Mouse (Mus musculus) liver, embryonic 15.5 days (tissue): Measurements from ENCODE around the gene Kcnk15. TPM values are rescaled to one million over a fixed set of nuclear protein-coding genes. Genes with fewer than 3 reads are reported as not detected.

ENCODE experiments used
- ATAC-seq: fragments of 200-750 bp; cut with Nextera tagmentation; 2 replicates; pipeline ENCODE4 v1.8.0; 2017; ENCODE audit warnings: moderate number of reproducible peaks, mild to moderate bottlenecking, moderate library complexity; ENCODE audit not compliant: insufficient read depth
- H3K27ac ChIP-seq: fragments of 300-500 bp; sonication (generic); replicated peaks from 2 replicates; pipeline ENCODE4 v1.5.1; 2015; ENCODE audit warnings: mild to moderate bottlenecking, inconsistent platforms
- H3K27me3 ChIP-seq: fragments of 300-500 bp; sonication (generic); 2 replicates; pipeline ENCODE4 v1.6.1; 2015; ENCODE audit warnings: mild to moderate bottlenecking, inconsistent platforms
- H3K36me3 ChIP-seq: fragments of 300-500 bp; sonication (generic); replicated peaks from 2 replicates; pipeline ENCODE4 v1.6.1; 2015; ENCODE audit warnings: moderate library complexity, mild to moderate bottlenecking, inconsistent platforms
- H3K4me1 ChIP-seq: fragments of 300-500 bp; sonication (generic); replicated peaks from 2 replicates; pipeline ENCODE4 v1.6.1; 2015; ENCODE audit warnings: inconsistent platforms
- H3K4me2 ChIP-seq: fragments of 300-500 bp; sonication (generic); 2 replicates; pipeline ENCODE4 v1.6.1; 2015; ENCODE audit warnings: moderate library complexity, mild to moderate bottlenecking, inconsistent platforms
- H3K4me3 ChIP-seq: fragments of 300-500 bp; sonication (generic); replicated peaks from 2 replicates; pipeline ENCODE4 v1.5.1; 2015; ENCODE audit warnings: mild to moderate bottlenecking, inconsistent platforms
- H3K9ac ChIP-seq: fragments of 300-500 bp; sonication (generic); 2 replicates; pipeline ENCODE4 v1.6.1; 2015; ENCODE audit warnings: moderate library complexity, mild to moderate bottlenecking, inconsistent platforms
- H3K9me3 ChIP-seq: fragments of 300-500 bp; sonication (generic); replicated peaks from 2 replicates; pipeline ENCODE4 v1.6.1; 2016; ENCODE audit warnings: inconsistent platforms
- WGBS: fragments of 180-500 bp; shearing (Covaris S2); methylation state at CpG from one replicate; pipeline ENCODE4 v1.1.7; 2015; ENCODE audit warnings: mixed read lengths; ENCODE audit not compliant: insufficient replicate concordance; 5-methylcytosine and 5-hydroxymethylcytosine counted together
- polyA plus RNA-seq: library from polyadenylated mRNA; unstranded; fragments of >200 nt; fragmentation: Nextera tagmentation; extraction: Ambion mirVana; gene quantifications from 2 replicates; pipeline ENCODE4 v1.2.1, GENCODE M21; 2015

Gene Kcnk15
- polyA plus RNA-seq, 1 experiment from 2014 or later: not detected

GRCm38 (mm10) chr2:163899910-163900411 lies 46.5 kb downstream of the Kcnk15 start:
- Histone ChIP-seq H3K27me3 (no peaks in the 10 kb centered on the region; the same call in 1 of the 2 replicates), H3K27ac (no peak overlapping the region), H3K36me3 (no peaks in the 10 kb centered on the region), H3K4me3 (no peak overlapping the region), H3K4me1 (no peaks in the 10 kb centered on the region), H3K4me2 (no peak overlapping the region), H3K9ac (no peak overlapping the region), H3K9me3 (no peaks in the 10 kb centered on the region)
- ATAC-seq: no peak
- WGBS: 29% methylated on average over 14 of the region's 14 CpGs

DNA sequence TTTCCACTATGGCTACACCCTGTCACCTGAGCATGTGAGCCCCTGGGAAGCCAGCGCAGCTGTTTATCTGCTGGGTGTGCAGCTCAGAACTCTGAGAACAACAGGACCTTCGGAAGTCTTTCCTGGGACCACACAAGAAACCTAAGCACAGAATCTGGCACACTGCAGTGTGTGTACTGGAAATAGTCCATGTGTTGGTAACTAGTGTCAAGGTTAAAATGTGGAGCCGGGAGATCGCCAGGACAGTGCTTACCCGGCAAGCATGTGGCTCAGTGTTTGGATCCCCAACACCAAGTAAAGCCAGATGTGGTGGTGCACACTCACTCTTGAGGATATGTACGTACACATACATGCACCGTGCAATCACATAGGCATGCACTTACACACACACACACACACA lies 47.6 kb downstream of the Kcnk15 start:
- Histone ChIP-seq H3K27me3 (no peaks in the 10 kb centered on the region; the same call in 1 of the 2 replicates), H3K9me3 (no peaks in the 10 kb centered on the region), H3K4me1 (no peaks in the 10 kb centered on the region), H3K9ac (no peak overlapping the region), H3K36me3 (no peaks in the 10 kb centered on the region), H3K4me3 (no peak overlapping the region), H3K27ac (no peak overlapping the region), H3K4me2 (no peak overlapping the region)
- 80% methylated on average over 7 of the region's 7 CpGs for WGBS
- ATAC-seq: no peak

GRCm38 (mm10) chr2:163902448-163902847 lies 49.0 kb downstream of the Kcnk15 start:
- H3K4me1 ChIP-seq: no peaks in the 10 kb centered on the region
- H3K36me3 ChIP-seq: no peaks in the 10 kb centered on the region
- WGBS: 47% methylated on average over 4 of the region's 4 CpGs
- H3K27me3 ChIP-seq: no peaks in the 10 kb centered on the region; the same call in 1 of the 2 replicates
- ATAC-seq: no peak
- H3K9ac ChIP-seq: no peak overlapping the region
- no peak overlapping the region for H3K4me3 ChIP-seq
- H3K9me3 ChIP-seq: no peaks in the 10 kb centered on the region
- H3K27ac ChIP-seq: no peak overlapping the region
- H3K4me2 ChIP-seq: no peak overlapping the region

DNA sequence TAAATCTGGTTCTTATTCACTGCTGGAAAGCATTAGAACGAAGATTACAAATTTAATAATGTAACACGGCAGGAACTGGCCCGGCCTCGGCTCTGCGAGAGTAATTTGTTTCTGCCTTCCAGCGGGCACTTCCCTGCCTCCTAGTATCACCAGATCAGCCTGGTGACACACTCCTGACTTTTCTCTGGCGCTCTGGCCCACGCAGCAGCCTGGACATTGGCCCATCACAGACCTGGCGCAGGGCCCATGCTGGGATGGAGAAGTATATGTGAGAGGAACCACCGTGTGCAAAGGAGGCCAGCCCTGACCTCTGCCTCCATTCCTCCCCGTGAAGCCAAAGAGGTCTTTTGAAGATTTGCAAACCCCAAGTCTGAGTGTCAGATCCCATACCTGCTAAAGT lies 50.0 kb downstream of the Kcnk15 start:
- Histone ChIP-seq H3K36me3 (no peaks in the 10 kb centered on the region), H3K9ac (no peak overlapping the region), H3K4me1 (no peaks in the 10 kb centered on the region), H3K9me3 (no peaks in the 10 kb centered on the region), H3K27me3 (no peaks in the 10 kb centered on the region; the same call in 1 of the 2 replicates), H3K4me2 (no peak overlapping the region), H3K27ac (no peak overlapping the region), H3K4me3 (no peak overlapping the region)
- WGBS: 59% methylated on average over 11 of the region's 11 CpGs
- ATAC-seq: no peak

DNA sequence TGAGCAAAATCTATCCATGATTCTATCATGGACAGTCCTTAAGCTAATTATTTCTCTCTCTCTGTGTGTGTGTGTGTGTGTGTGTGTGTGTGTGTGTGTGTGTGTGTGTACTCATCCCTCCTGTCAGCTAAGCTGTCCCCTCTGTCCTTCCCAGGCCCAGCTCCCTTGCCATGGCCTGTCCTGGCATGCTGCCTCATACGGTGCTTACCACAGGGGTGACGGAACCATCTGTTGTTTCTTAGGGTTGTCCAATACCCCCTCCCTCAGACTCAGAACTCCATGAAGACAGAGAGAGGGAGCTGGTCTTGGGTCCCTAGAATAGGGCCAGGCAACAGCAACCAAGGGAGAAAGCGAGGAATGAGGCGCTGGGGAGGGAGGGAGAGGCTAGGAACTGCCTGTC lies 50.9 kb downstream of the Kcnk15 start:
- H3K9ac ChIP-seq: no peak overlapping the region
- no peak overlapping the region for H3K27ac ChIP-seq
- no peak overlapping the region for H3K4me2 ChIP-seq
- H3K27me3 ChIP-seq: no peaks in the 10 kb centered on the region; the same call in 1 of the 2 replicates
- no peak for ATAC-seq
- no peaks in the 10 kb centered on the region for H3K4me1 ChIP-seq
- H3K9me3 ChIP-seq: no peaks in the 10 kb centered on the region
- H3K4me3 ChIP-seq: no peak overlapping the region
- WGBS: 72% methylated on average over 4 of the region's 4 CpGs
- no peaks in the 10 kb centered on the region for H3K36me3 ChIP-seq

DNA sequence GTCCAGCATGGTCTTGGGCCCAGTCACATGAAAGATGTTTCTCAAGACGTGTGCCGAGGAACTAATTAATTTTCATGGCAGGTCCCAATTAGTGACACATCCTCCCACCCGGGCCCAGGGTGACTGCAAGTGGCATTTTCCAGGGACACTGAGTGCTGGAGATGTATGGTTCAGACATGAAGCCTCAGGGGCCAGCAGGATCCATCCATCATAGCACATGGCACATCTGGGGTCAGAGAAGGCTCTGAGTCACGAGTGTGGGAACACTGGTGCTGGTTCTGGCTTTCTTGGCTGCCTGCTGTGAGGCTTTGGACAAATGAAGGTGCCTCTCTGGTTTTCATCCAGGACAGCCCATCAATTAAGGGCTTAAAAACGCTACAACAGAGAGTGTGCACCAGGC lies 53.7 kb downstream of the Kcnk15 start:
- Histone ChIP-seq H3K9ac (no peak overlapping the region), H3K4me1 (no peaks in the 10 kb centered on the region), H3K4me2 (no peak overlapping the region), H3K27me3 (no peaks in the 10 kb centered on the region; the same call in 1 of the 2 replicates), H3K4me3 (no peak overlapping the region), H3K27ac (no peak overlapping the region), H3K36me3 (no peaks in the 10 kb centered on the region), H3K9me3 (no peaks in the 10 kb centered on the region)
- WGBS: 47% methylated on average over 5 of the region's 5 CpGs
- ATAC-seq: no peak

Other genes with a start within 250 kb of the Kcnk15 start
- 126 and 129 TPM in 2 replicates for gene Serinc3, start 208.5 kb upstream of the Kcnk15 start, polyA plus RNA-seq
- 93.3 and 95.5 TPM in 2 replicates for gene Pkig, start 195.3 kb upstream of the Kcnk15 start, polyA plus RNA-seq
- 3.5 TPM in 2 replicates for gene Ada, start 103.4 kb upstream of the Kcnk15 start, polyA plus RNA-seq
- gene Ccn5, start 32.8 kb upstream of the Kcnk15 start, polyA plus RNA-seq: 0.09 TPM in 1 of 2 replicates, not detected in the other
- 0.46 and 0.62 TPM in 2 replicates for gene Rims4, start 65.0 kb downstream of the Kcnk15 start, polyA plus RNA-seq
- gene Ywhab, start 141.3 kb downstream of the Kcnk15 start, polyA plus RNA-seq: 91.7 and 96.3 TPM in 2 replicates
- gene Pabpc1l, start 171.8 kb downstream of the Kcnk15 start, polyA plus RNA-seq: 0.32 and 0.54 TPM in 2 replicates
- gene Stk4, start 216.7 kb downstream of the Kcnk15 start, polyA plus RNA-seq: 12.4 and 14.3 TPM in 2 replicates
- 19.1 and 20.9 TPM in 2 replicates for gene Tomm34, start 217.5 kb downstream of the Kcnk15 start, polyA plus RNA-seq